Mouse (Mus musculus): ENCODE measurements around the gene Gm11213. TPM values are rescaled to one million over a fixed set of nuclear protein-coding genes. Genes with fewer than 3 reads are reported as not detected.

Gm11213 gene
- polyA plus RNA-seq, 1 experiment from 2014 or later, result not detected

Other genes with a start within 250 kb of the Gm11213 start
- not detected in 2 replicates for gene Orm3, start 249.1 kb downstream of the Gm11213 start, polyA plus RNA-seq (2015; fragmentation: Nextera tagmentation; extraction: Ambion mirVana)
- gene Orm2, start 242.8 kb downstream of the Gm11213 start, polyA plus RNA-seq (2015; fragmentation: Nextera tagmentation; extraction: Ambion mirVana), result not detected in 2 replicates
- gene Akna, start 201.9 kb downstream of the Gm11213 start, polyA plus RNA-seq (2015; fragmentation: Nextera tagmentation; extraction: Ambion mirVana), result 9.7 and 10.0 TPM in 2 replicates
- gene Whrn, start 109.3 kb downstream of the Gm11213 start, polyA plus RNA-seq (2015; fragmentation: Nextera tagmentation; extraction: Ambion mirVana), result 4.2 and 5.9 TPM in 2 replicates
- gene Atp6v1g1, start 60.5 kb downstream of the Gm11213 start, polyA plus RNA-seq (2015; fragmentation: Nextera tagmentation; extraction: Ambion mirVana), result 315 and 316 TPM in 2 replicates
- gene Tmem268, start 46.5 kb downstream of the Gm11213 start, polyA plus RNA-seq (2015; fragmentation: Nextera tagmentation; extraction: Ambion mirVana), result 10.7 and 11.1 TPM in 2 replicates
- gene Tex48, start 17.2 kb upstream of the Gm11213 start, polyA plus RNA-seq (2015; fragmentation: Nextera tagmentation; extraction: Ambion mirVana), result not detected in 2 replicates
- not detected in 2 replicates for gene Gm11214, start 58.1 kb upstream of the Gm11213 start, polyA plus RNA-seq (2015; fragmentation: Nextera tagmentation; extraction: Ambion mirVana)
- gene Tnfsf15, start 139.9 kb upstream of the Gm11213 start, polyA plus RNA-seq (2015; fragmentation: Nextera tagmentation; extraction: Ambion mirVana), result not detected in 2 replicates

All from embryonic facial prominence, embryonic 13.5 days (tissue).